Mouse (Mus musculus) forelimb bud, embryonic 11.5 days (tissue): ENCODE data around the gene Tubb3.
A peak's percentile ranks its signal among the peaks of the same experiment; 100 is the strongest.
"Not testable (repeated sequence)": the region's sequence is repeated elsewhere in the genome, so short reads cannot be mapped to it uniquely, and the experiment has no call there.

Experiments
- DNase-seq: peaks from one replicate; pipeline ENCODE4 v3.0.0-alpha.2; 2012; ENCODE audit warnings: low read depth, low spot score

Tubb3 gene

DNA sequence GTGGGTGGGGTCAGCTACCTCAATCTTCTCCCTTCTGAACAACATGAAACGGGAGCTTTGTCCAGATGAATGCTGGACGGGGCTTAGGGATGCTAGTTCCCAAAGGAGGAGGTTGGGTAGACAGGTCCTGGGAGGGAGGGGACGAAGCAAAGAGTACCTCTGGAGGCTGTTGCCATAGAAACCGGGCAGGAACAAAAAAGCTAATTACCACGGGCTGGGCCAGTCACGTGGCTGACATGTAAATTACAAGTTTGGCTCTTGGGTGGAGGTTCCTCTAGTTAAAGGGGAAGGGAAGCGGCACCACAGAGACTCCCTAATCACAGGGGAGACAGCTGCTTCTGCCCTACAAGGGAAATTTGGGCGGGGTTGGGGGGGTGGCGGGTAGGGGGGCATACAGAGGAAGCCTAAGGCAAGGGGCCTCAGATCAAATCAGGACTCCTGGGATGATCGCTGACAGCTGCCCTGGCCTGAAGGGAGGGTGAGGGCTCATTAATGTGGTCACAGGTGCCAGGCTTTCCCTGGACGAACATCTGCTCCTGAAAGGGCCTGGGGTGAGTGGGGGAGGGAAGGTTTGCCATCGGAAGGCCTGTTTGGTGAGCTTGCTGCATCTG, 1.4 kb downstream of the Tubb3 start:
- DNase-seq: peak; percentile 43

DNA sequence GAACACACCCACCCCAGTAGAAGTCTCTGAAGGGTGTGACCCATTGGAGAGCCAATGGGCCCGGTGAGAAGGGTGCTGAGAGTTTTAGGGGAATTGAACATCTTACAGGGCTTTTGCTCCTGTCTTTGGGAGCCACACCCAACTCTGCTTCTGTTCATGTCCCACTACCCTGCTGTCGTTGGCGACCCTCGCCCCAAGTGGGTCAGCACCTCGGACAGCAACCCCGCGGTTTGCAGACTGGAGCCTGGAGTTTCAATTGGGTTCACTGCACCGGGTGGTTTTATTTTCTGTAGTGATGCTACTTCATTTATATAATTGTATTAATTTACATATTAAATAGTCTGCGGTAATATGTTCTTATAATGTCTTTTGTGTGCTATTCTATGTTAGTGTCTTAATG, 3.0 kb downstream of the Tubb3 start:
- DNase-seq: peak; percentile 46

DNA sequence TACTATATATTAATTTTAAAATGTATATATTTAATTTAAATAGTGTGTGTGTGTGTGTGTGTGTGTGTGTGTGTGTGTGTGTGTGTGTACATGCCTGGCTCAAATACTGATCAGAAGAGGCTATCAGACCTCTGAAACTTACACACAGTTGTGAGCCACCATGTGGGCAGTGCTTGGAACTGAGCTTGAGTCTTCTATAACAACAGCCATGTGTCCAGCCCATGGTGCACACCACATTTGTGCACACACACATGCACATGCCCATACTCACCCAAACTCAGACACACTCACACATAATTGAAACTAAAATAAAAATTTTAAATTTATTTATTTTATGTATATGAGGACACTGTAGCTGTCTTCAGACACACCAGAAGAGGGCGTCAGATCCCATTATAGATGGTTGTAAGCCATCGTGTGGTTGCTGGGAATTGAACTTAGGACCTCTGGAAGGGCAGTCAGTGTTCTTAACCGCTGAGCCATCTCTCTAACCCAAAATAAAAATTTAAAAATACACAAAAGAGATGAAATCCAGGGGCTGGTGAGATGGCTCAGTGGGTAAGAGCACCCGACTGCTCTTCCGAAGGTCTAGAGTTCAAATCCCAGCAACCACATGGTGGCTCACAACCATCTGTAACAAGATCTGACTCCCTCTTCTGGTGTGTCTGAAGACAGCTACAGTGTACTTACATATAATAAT, 3.9 kb downstream of the Tubb3 start:
- DNase-seq: not testable (repeated sequence)

DNA sequence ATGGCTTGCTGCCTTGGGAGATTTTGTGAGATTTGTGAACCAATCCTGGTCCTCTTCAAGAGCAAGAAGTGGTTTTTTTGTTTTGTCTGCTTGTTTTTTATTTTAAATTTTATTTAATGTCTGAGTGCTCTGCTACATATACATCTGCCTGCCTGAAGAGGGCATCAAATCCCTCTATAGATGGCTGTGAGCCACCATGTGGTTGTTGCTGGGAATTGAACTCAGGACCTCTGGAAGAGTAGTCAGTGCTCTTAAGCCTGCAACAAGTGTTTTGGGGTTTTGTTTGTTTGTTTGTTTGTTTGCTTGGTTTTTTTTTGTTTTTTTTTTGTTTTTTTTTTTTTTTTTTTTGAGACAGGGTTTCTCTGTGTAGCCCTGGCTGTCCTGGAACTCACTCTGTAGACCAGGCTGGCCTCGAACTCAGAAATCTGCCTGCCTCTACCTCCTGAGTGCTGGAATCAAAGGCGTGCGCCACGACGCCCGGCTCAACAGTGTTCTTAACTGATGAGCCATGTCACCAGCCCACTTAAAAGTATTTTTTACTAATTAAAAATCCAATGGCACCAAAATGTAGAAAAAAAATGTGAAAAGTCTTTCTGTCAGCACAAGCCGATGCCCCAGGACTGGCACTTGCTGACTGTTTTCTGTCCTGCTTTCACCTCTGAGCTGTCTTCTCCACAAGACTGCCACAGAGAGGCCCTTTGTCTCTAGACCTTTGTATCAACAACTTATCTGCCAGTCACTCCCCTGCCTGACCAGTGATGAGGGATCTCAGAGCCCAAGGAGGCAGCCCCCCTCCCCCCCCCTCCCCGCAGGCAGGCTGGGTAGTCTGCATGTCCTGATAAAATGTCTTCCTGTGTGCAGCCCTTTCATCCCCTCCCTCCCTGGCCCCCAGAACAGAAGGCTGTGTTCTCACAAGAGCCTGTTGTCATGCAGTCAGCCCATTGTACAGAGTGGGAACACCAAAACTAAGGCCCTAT, 5.0 kb downstream of the Tubb3 start:
- no peak for DNase-seq

DNA sequence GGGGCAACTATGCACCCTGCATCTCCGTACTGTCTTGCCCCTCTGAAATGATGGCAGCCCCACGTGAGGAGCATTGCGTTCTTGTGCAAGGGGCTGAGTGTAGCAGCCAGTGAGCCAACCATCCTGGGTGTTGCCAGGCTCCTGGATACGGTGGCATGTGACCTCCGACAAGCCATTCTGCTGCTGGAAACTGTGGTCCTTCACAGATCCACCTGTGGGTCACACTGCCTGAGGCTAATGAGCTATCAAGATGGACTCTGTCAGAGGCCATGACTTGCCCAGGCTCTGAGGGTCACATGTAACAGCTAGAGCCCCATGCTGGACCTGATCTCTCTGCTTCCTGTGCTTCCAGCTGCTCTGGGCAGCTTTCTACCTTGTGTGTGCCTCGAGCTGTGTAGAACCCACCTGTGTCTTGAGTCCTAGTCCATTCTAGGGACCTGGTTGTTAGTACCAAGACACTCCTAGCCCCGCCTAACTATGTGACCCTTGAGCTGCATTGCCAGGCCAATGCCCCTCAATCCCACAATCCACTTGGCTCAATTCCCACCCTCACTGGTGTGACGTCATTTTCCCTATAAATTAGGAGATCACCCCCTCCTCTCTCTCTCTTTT, 5.8 kb downstream of the Tubb3 start:
- no peak for DNase-seq

DNA sequence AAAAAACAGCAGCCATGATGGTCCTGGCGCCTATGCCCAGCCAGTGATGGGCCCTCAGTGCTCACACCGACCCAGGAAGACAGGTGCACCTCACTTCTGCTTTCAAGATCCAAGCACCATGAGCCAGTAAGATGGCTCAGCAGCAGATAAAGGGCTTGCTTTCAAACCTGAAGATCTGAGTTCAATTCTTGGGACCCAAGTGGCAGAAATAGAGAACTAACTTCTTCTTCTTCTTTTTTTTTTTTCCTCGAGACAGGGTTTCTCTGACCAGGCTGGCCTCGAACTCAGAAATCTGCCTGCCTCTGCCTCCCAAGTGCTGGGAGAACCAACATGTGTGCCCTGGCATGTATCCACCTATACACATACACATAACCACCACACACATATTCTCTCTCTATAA, 8.5 kb downstream of the Tubb3 start:
- DNase-seq: no peak

DNA sequence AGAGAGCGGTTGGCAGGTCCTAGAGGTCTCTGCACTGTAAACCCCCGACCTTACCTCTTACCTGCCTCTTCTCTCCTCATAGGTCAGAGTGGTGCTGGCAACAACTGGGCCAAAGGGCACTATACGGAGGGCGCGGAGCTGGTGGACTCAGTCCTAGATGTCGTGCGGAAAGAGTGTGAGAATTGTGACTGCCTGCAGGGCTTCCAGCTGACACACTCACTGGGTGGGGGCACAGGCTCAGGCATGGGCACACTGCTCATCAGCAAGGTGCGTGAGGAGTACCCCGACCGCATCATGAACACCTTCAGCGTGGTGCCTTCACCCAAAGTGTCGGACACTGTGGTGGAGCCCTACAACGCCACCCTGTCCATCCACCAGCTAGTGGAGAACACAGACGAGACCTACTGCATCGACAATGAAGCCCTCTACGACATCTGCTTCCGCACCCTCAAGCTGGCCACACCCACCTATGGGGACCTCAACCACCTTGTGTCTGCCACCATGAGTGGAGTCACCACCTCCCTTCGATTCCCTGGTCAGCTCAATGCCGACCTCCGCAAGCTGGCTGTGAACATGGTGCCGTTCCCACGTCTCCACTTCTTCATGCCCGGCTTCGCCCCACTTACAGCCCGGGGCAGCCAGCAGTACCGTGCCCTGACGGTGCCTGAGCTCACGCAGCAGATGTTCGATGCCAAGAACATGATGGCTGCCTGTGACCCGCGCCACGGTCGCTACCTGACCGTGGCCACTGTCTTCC, 9.5 kb downstream of the Tubb3 start:
- no peak for DNase-seq

DNA sequence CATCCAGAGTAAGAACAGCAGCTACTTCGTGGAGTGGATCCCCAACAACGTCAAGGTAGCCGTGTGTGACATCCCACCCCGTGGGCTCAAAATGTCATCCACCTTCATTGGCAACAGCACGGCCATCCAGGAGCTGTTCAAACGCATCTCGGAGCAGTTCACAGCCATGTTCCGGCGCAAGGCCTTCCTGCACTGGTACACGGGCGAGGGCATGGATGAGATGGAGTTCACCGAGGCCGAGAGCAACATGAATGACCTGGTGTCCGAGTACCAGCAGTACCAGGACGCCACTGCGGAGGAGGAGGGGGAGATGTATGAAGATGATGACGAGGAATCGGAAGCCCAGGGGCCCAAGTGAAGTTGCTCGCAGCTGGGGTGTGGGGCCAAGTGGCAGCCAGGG, 10.1 kb downstream of the Tubb3 start:
- no peak for DNase-seq

DNA sequence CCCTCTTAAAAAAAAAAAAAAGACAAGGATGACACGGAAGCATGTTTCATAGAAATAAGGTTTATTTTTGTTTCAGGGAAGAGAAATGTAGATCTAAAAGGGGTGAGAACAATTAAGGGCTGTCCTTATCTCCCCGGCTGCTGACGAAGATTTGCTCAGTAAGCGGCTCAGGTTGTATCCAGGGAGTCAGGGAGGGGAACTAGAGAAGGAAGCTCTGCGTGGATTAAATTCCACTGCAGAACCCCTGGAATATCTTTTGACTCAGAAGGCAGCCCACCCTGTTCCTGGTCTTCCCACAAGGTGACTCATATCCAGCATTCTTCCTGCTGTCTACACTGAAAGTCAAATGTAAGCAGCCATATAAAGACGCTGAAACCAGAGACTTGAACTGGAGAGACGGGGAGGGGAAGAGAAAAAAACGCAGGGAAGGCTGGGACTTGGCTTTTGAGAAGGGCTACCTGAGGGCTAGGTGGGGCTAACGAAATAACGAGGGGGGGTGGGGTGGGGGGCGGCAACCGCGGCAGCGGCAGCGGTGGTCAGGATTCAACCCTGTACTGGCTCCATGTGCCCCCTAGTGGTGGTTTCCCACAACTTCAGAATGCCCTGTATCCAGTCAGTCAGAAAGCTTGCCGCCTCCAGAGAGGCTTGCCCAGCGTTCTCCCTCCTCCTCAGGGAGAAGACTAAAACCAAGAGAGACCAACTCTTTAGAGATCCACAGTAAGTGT, 11.0 kb downstream of the Tubb3 start:
- peak; percentile 70 for DNase-seq

DNA sequence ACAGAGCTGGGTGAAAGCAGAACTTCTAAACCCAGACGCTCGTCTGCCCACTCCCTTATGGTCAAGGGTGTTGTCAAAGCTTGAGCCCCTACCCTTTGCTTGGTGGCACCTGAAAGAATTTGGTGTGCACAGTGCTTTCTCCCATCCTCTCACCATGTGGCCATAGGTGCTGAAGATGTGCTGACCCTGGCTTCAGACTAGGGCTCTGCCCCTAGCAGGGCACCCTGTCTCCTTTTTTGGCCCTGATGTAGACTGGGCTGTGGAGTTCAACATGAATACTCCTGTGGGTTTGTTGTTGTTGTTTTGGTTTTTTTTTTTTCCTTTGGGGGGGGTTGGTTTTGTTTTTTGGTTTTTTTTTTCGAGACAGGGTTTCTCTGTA, 11.5 kb downstream of the Tubb3 start:
- no peak for DNase-seq

DNA sequence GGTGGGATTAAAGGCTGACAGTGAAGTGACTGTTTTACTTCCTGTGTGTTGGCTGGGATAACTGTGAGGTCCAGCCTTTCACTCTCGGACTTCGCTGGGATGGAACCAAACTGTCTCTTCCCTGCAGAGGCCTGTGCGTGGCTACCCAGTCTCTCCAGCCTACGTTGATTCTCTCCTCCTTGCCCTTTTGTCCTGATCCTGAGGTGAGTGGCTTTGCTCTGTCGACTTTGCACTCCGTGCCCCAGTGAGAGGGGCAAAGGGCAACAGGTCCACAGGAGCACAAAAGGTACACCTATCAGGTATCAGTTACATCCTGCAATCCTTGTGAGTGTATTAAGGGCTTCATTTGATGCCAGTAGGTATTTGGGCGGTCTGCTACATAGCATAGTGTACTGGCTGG, 12.2 kb downstream of the Tubb3 start, which contains the start of gene Def8:
Def8 (plus strand) TSS at position 87 of the 400 bp plus-strand sequence.
- no peak for DNase-seq

DNA sequence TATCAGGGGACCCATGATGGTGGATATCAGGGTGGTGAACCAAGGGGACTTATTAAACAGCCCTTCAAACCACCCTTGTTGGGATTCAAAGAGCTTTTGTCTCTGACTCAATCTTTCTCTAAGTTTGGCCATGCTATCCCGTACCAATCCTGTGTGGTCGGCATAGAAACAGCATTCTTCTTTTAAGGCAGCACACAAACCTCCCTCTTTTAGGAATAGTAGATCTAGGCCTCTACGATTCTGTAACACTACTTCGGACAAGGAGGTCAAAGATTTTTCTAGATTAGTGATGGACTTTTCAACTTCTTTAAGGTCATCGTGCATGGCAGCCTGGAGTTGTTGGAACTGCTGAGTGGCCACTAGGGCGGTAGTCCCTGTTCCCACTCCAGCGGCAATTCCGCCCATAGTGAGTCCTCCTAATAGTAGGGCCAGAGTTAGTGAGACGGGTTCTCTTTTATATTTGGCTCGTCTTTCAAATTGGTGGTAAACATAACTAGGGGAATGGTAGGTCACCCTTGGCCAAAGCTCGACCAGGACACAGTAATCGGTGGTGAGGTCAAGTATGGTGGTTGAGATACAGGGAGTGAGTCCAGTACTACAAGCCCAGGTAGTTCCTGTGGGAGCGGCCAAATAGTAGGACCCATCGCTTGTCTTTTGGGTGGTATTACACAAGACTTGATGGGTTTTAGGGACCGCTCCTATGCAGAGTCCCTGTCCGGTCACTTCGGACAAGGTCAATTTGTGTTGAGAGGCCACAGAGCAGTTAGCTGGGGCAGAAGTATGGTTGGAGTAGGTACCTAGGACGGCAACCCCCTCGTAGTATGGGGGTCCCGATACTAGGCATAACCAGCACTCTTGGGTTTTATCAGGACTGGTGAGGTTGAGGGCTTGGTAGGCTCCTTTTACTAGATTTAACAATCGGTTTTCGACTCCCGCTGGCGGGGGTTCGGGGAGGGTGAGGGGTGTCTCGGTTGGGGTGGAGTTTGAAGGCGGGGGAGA, 15.6 kb downstream of the Tubb3 start:
- DNase-seq: no peak

DNA sequence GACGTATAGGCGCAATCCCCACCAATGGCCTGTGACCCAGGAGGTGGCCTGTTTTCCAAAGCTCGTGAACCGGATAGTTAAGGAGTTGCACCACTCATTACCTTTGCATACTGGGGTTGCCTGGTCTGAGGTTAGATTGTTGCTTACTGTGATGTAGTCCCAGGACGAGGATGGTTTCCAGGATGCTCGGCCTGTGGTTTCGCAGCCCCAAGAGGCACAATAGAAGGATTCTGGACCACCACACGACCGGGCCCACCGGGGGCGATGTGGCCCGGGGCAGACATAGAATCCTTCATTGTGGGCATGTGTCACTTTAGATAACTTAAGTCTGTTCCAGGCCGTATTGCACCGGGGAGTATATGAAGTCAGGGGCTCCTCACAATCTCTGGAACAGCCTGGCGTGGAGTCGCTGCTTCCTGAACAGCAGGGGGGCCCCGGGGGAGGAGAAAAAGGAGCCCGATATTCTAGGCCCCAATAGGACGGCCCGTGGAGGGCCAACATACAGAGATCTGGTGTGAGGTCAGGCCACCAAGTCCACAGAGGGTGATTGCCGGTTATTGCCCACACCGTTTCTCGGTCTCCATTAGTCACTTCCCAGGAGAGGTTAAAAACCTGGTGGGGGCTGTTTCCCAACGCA, 16.5 kb downstream of the Tubb3 start:
- no peak for DNase-seq

DNA sequence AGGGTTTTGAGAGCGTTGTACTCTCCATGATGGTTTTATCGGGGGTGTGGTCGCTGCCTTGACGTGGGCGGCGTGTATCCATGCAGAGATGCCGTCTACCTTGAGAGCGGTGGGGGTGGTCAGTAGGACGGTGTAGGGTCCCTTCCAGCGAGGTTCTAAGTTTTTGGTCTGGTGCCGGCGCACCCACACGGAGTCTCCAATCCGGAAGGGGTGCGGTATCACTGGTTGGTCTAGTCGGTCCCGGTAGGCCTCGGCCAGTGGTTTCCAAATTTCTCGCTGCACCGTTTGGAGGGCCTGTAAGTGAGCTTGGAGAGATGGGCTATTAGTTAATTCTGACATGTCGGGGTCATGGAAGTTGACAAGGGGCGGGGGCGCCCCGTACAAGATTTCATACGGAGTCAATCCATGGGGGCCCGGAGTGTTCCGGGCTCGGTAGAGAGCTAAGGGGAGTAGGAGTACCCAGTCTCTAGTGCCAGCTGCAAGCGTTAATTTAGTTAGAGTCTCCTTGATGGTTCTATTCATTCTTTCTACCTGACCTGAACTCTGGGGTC, 17.2 kb downstream of the Tubb3 start:
- DNase-seq: no peak

DNA sequence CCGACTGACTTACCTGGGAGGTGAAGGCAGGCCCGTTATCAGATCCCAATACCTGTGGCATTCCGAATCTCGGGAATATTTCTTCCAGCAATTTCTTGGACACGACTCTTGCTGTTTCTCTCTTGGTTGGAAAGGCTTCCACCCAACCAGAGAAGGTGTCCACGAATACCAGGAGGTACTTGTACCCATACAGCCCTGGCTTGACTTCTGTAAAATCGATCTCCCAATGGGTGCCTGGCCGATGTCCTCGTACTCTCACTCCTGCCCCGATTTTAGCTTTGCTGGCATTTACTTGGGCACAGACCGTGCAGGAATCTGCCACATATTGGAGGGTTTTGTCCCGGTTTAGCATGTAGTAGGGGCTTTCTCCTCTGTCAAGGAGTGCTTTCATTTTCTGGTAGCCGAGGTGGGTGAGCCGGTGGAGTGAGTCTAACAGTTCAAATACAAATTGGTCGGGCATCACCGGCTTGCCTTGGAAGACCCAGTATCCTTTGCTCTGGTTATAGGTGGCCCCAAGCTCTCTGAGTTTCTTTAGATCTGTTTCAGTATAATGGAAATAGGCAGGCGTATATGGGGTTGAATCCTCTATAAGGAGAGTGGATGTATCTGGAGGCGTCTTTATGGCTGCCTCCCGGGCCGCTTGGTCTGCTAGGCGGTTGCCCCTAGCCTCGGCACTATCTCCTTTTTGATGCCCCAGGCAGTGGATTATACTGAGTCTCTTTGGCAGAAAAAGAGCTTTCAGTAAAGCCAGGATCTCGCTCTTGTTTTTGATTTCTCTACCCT, 17.9 kb downstream of the Tubb3 start:
- DNase-seq: no peak

DNA sequence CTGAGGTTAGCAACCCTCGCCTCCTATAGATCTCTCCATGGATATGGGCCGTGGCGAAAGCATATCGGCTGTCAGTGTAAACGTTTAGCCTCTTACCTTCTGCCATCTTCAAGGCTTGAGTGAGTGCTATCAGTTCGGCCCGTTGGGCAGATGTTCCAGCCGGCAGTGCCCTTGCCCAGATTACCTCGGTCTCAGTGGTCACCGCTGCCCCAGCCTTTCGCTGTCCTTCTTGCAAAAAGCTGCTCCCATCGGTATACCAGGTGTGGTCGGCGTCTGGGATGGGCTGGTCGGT, 18.4 kb downstream of the Tubb3 start:
- DNase-seq: not testable (repeated sequence)

DNA sequence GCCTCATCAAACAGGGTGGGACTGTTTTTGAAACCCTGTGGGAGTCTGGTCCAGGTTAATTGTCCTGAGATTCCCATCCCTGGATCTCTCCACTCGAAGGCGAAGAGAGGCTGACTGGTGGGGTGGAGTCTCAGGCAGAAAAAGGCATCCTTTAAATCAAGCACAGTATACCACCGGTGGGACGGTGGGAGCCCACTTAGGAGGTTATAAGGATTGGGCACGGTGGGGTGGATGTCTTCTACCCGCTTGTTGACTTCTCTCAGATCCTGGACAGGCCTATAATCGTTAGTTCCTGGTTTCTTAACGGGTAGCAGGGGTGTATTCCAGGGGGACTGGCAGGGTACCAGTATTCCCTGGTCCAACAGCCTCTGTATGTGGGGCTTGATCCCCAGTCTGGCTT, 19.7 kb downstream of the Tubb3 start:
- DNase-seq: not testable (repeated sequence)
